Mouse (Mus musculus) layer of hippocampus, postnatal 14 days (tissue): Measurements from ENCODE around the gene Hs3st3b1. TPM values are rescaled to one million over a fixed set of nuclear protein-coding genes. Genes with fewer than 3 reads are reported as not detected.
A peak's percentile ranks its signal among the peaks of the same experiment; 100 is the strongest.

Source experiments
- DNase-seq, 2 experiments: peaks; one replicate each; pipeline ENCODE4 v3.0.0; 2021 to 2022; ENCODE audit warnings: low spot score in 2 of 2, mixed read lengths in 1 of 2
- long read RNA-seq, 2 experiments: library from polyadenylated mRNA; stranded (forward); transcript quantifications; one replicate each; pipeline ENCODE4 v2.0.0; 2021
- total RNA-seq, 2 experiments: library from RNA; stranded (reverse); gene quantifications; 2 replicates each; pipeline ENCODE4 v1.2.3; 2021

The Hs3st3b1 gene
- total RNA-seq: under 1 TPM; 0.48 to 0.62 TPM
- long read RNA-seq, experiment 1: 0 reads
- long read RNA-seq, experiment 2: 0 reads

DNA sequence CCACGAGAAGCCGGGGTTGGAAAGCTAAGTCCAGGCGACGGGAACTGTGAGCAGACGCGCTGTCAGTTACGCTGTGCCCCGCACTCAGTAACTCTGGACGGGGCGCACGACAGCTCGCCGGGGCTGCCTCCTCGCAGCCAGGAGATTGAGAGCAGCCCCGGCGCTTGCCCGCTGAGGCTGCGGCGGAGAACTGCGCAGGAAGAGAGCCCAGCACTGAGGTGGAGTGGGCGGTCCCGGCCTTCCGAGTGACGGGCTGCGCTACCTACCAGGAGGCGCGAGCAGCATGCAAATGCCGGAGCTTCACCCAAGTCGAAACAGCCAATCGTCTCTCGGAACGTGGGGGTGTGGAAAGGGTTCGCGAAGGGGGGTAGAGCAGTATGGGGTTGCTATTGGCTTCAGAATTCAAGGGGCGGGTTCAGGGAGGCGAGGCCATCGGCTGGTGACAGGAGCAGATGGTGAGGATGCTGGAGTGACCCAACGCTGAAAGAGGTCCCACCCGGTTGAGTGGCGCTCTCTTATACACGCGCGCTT lies at the start of gene Hs3st3b1:
TSS of gene Hs3st3b1 (minus strand) at position 200 of the 531 bp plus-strand sequence.
- peak; percentile 62 to 81 for DNase-seq

DNA sequence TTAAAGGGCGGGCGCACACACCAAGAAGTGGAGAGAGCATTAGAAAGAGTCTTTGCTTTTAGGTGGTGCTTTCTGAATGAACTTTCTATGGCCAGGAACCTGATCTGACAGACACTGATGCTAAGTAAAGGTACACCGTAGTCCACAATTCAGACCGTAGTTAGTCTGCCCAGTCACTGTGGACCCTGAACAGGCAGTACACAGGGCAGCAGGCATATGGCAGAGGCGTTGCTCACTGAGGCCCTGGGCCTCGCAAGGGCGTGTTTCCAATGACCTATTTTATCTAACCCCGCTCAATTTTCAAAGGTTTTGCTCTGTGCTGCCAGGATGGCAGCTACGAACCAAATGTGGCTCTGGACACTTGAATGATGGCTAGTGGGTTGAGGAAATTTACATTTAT lies 49.4 kb upstream of the Hs3st3b1 start:
- no peak for DNase-seq

DNA sequence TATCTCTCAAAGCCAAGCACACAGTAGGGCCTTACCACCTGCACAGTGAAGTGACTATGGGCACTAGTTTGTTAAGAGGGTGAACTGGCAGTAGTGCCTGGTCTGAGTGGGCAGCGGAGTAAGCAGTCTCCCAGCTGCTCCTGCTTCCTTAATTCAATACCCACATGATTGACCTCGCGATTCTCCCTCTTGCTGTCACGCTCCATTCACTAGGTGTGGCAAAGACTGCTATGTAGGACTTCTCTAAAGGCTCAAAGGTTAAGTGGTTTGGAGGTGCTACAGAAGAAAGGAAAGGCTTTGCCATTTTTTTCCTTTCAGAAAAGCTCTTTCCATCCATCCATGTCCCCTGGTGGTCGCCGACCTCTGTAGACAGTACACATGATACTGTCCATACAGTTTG lies 48.7 kb upstream of the Hs3st3b1 start:
- no peak for DNase-seq

- DNase-seq: peak in 1 of 2 experiments; percentile 65
These were observed 47.3 kb upstream of the Hs3st3b1 start for GRCm38 (mm10) chr11:63969205-63969910.

DNA sequence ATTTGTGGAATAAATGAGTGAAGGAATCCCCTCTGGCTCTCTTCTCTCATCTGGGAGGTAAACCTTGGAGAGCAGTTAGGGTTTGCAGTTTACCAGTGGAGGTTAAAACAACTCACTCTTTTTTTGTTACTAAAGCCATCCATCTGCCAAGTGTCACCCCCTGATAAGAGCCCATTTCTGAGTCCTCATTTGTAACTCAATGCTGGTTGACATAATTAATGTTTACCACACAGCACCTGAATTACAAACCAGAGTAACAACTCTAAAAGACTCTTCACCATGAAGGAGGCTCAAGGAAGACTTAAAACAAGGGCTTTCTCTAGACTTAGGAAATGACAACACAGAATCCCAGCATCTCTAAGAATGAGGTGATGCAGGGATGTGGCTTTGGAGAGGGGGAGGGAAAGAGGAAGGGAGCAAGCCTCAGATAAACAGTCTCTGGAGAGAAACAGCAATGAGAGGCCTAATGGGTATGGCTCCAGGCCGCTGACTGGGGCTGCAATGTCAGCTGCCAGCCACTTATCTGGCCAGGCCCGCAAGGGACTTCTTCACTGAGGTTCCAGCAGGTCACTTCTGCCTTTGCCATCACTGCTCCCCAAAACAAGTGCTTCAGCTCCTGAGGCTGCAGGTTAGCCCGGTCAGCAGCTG lies 46.4 kb upstream of the Hs3st3b1 start:
- DNase-seq: no peak

- DNase-seq: no peak
These were observed 45.7 kb upstream of the Hs3st3b1 start for GRCm38 (mm10) chr11:63967641-63968387.

GRCm38 (mm10) chr11:63965437-63965836 lies 43.3 kb upstream of the Hs3st3b1 start:
- no peak for DNase-seq

GRCm38 (mm10) chr11:63957207-63957606 lies 35.1 kb upstream of the Hs3st3b1 start:
- no peak for DNase-seq

DNA sequence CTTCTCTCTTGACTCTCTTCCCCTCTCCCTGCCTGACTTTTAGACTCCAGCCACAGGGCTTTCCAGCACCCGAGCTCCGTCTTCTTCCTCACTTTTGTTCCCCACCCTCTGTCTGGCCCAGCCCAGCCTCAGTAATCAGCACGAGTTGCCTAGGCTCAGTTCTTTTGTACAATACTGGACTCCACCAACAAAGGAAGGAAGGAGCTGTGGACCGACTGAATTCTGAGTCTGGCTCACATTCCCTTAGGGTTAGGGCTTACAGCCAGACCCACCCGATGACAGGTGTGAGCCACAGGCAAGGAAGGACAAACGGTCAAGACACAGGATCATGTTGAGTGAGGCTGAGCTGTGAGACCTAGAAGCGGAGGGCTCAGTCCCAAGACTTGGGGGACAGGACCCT lies 34.7 kb upstream of the Hs3st3b1 start:
- DNase-seq: no peak

GRCm38 (mm10) chr11:63953887-63954286 lies 31.8 kb upstream of the Hs3st3b1 start:
- no peak for DNase-seq

- DNase-seq: no peak
These were observed 30.7 kb upstream of the Hs3st3b1 start for GRCm38 (mm10) chr11:63952743-63953191.

- DNase-seq: no peak
These were observed 29.9 kb upstream of the Hs3st3b1 start for GRCm38 (mm10) chr11:63951831-63952631.

DNA sequence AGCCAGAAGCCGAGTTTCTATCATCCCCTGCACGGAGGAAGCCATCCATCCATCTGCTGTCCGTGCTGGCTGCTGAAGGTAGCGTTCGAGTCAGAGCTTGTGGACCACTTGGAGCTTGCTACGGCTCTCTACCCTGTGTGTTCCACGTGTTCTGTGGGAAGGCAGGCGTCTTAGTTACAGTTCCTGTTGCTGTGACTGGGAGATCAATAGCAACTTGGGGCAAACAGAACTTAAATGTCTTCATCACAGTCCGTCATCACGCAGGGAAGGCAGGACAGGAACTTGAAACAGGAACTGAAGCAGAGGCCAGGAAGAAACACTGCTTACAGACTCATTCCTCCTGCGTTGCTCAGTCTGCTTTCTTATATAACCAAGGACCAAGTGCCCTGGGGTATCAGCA lies 26.3 kb upstream of the Hs3st3b1 start:
- DNase-seq: no peak

DNA sequence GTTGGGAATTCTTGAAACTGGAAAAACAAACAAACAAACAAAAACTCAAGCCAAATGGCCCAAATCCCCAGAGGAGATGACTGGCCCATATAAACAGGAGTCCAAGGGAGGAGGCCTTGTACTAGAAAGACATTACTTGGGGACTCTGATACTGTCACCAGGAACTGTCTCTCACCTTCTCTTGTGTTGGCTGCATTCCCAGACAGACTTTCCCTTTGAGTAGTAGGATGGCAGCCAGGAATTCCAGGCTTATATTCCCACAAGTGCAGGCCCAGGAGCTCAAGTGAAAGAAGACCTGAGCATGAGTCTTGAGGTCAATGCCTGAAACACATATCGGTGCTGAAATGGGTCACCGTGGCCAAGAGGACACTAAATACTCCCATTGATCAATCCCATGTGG lies 24.9 kb upstream of the Hs3st3b1 start:
- DNase-seq: no peak

DNA sequence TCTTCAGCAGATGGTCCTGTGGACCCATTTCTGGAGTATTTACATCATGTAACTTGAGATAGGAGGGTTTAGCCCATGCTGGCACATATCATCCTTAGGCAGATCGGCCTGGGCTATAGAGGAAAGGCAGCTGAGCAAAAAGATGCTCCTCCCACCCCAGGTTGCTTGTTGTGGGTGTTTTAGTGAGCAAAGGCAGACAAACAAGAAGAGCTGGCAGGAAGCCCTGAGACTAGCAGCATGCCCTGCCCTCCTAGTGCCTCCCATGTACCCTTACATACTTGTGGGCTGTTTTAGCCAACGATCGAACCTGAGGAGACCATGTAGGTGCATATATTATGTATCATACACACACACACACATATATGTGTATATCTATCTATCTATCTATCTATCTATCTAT lies 21.9 kb upstream of the Hs3st3b1 start:
- DNase-seq: no peak

- DNase-seq: no peak
These were observed 21.3 kb upstream of the Hs3st3b1 start for GRCm38 (mm10) chr11:63943268-63943890.

DNA sequence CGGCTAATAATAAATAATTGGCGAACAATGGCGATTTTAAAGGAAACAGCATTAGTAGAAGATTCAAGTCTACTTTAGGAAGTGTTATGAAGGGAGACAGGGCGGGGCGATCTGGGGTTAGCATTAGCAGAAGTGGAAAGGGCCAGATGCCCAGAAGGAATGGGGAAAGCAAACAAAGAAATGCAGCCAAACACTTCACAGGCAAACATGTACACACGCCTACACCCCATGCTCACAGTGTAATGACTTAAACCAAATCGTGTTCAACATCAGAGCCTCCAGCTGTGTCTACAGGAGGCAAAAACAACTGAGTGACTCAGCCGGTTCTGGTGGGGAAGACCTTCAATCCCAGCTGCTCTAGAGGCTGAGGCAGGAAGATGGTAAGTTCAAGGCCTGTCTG lies 20.1 kb upstream of the Hs3st3b1 start:
- no peak for DNase-seq

DNA sequence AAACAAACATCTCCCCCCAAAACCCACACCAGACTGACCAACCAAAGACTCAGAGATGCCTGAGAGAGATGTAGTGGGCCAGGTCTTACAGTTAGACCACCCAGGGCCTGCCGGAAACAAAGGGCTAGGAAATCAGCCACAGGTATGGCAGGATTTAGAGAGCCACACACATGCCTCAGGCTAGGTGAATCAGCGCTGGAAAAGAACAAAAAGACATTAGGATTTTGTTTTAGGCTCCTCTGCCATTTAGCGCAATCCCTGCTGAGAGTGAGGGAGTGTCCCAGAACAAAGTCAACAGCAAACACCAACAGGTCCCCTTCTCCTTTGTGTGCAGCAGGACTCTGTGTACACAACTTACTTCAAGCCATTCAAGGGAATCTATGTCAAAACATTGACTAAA lies 14.6 kb upstream of the Hs3st3b1 start:
- DNase-seq: no peak

DNA sequence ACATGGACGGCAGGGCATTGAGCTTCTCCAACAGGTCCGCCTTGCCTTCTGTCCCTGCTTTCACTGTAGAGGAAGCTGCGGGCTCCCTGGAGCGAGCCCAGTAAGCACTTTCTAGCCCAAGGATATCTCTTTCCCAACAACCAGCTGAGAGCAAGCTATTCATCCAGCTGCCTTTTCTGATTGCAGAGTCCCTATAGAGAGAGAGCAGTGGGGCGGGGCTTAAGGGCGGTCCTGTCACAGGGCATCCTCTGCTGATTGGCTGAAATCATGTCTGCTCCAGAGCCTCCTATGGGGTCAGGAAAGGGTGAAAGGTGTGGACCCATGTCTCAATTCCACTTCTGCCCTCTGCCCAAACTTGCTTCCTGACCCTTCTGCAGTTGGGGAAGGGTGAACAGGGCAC lies 4.8 kb upstream of the Hs3st3b1 start:
- no peak for DNase-seq

- peak; percentile 68 to 73 for DNase-seq
These were observed 3.1 kb upstream of the Hs3st3b1 start for GRCm38 (mm10) chr11:63925161-63925582.
